Mouse (Mus musculus) heart, adult 2 months (tissue): ENCODE measurements around the gene Fbxw7.

ENCODE experiments used
- CTCF ChIP-seq: fragments of 200-600 bp; IDR thresholded peaks from 2 replicates; pipeline ENCODE4 v1.8.1; 2022; ENCODE audit warnings: antibody characterized with exemption, mild to moderate bottlenecking, moderate library complexity
- POLR2A ChIP-seq: fragments of 200-500 bp; IDR thresholded peaks from 2 replicates; pipeline ENCODE4 v1.6.1; 2011; ENCODE audit warnings: mild to moderate bottlenecking, low read depth, low read length, control low read depth; ENCODE audit not compliant: insufficient read depth

DNA sequence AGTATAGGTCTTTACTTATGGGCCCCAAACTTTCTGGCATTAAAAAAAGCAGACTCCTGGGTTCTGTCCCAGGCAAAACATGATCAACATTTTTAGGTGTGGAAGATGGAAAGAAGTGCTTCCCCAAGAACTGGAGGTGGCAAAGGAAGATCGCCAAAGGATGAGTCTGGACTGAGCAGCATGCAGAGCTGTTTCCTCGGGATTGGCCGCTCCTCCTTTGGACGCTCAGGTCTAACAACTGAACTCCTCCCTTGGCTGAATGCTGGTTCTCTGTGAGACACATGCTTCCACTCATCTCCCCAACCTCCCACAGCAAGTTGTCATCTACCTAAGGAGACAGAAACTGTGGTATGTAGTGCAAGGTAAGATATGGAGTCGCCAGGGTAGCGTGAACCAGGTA, 206.7 kb downstream of the Fbxw7 start:
- no peak for TF ChIP-seq CTCF
- TF ChIP-seq POLR2A: no peak
